Mouse (Mus musculus) heart, adult 11 months (tissue): Measurements from ENCODE around the gene Khdrbs2.
"Not testable (repeated sequence)": the region's sequence is repeated elsewhere in the genome, so short reads cannot be mapped to it uniquely, and the experiment has no call there.

Source experiments
- DNase-seq: peaks from one replicate; pipeline ENCODE4 v3.0.0; 2022

Khdrbs2 gene

DNA sequence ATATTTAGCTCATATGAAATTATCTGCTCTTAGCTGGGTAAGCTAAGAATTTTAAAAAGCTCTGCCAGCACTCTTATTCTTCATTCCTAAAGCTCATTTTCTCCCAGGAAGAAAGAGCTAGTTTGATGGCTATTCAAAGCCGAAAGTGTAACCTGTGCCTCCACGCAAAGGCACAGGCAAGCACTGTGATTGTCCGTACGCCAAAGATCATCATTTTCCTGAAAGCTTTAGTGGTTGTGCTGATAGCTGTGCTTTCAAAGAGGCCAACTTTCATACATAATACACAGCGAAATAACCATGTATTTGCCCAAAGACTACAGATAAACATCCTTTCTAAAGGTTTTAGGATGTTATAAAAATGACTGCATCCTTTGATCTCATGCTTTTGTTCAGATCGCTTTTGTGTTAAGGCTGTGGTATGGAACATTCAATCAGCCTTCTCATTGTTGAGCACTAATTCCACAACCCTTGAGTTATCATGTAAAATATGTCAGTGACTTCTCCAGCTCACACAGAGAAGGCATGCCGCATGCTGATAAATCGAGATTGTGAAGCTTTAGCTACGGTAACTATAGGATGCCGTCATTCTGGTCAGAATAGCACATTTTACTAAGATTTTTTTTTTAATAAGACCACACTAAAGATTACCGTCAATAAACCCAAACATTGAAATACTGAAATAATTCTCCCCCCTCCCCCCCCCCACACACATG is 299.1 kb downstream of the Khdrbs2 start:
- no peak for DNase-seq

DNA sequence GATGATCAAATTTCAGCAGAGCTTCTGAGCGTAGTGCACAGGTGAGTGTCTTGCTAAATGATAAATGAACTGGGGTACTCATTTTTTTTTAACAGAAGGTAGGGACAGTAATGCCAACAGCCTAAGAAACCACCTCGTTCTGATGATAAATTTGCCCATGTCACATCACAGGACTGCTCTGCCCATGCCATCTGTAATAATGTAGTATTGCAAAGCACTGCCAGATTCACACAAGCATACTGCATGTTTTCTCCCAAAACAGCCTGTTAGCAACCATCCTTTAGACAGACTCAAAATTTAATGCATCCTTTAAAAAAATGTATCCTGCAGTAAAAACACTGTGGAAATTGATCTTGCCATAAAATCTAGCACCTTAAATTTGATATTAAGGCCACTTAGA is 315.4 kb downstream of the Khdrbs2 start:
- peak; percentile 30 for DNase-seq

DNA sequence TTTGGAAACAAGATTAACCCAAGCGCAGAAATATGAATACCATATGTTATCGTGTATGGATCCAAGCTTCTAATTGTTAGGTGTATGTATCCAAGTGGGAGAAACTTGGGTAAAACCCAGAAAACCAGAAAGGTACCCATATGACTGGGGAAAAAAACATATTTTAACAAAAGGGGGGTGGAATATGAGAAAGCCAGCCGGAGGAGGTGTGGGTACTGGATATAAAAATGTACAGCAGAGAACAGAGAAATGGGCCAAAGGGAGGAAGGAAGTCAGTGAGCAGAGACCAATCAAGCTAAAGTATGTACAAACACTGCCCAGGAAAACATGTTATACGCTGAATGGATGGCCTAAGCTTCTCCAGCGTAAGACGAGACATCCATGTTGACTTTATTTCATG is 330.9 kb downstream of the Khdrbs2 start:
- DNase-seq = no peak

DNA sequence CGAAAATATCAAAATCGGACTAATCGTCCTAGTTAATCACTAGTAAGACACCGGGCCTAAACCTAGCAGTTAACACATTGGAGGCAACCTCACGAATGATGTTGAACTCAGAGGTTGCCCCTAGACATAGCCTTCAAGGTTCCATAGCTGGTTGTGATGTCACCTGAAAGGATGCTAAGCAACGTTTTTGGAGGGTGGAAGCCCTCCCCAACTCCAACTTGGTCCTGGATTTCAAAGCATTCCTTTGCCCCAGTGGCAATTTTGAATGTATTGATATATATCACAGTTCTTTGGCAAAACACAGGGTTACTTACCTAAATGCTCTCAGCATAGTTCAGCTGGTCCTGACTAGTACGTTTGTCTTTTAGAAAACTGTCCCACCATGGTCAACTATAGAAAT is 374.7 kb downstream of the Khdrbs2 start, which contains the start of gene Gm5415:
TSS of gene Gm5415 (minus strand) at position 101 of the 400 bp plus-strand sequence.
- DNase-seq = not testable (repeated sequence)

- DNase-seq = no peak
Measured at GRCm38 (mm10) chr1:32553459-32553858, 380.9 kb downstream of the Khdrbs2 start.

DNA sequence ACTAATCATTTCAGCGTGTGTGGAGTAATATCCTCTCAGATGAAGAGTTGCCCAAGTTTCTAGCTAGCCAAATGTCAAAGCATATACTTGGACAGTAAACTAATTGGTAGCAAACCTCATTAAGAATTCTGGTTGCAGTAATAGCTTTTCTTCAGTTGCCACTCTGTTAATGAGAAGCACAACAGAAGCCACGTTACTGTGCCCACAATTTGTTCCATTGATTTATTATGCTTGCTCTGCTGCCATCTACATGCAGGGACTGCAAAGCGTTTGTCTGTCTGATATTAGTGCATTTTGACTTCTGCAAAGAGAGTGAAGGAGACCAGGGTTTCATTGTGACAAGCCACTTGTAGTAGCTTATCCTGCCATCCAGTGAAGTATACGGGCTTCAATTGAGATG is 381.4 kb downstream of the Khdrbs2 start:
- no peak for DNase-seq

GRCm38 (mm10) chr1:32568901-32569300 is 396.4 kb downstream of the Khdrbs2 start:
- DNase-seq = no peak

GRCm38 (mm10) chr1:32626060-32626459 is 453.5 kb downstream of the Khdrbs2 start:
- DNase-seq = no peak

- DNase-seq = no peak
Measured at GRCm38 (mm10) chr1:32632415-32633354, 460.2 kb downstream of the Khdrbs2 start.

GRCm38 (mm10) chr1:32633404-32633803 is 460.9 kb downstream of the Khdrbs2 start:
- DNase-seq = no peak

GRCm38 (mm10) chr1:32639118-32639517 is 466.6 kb downstream of the Khdrbs2 start:
- DNase-seq = peak; percentile 37

DNA sequence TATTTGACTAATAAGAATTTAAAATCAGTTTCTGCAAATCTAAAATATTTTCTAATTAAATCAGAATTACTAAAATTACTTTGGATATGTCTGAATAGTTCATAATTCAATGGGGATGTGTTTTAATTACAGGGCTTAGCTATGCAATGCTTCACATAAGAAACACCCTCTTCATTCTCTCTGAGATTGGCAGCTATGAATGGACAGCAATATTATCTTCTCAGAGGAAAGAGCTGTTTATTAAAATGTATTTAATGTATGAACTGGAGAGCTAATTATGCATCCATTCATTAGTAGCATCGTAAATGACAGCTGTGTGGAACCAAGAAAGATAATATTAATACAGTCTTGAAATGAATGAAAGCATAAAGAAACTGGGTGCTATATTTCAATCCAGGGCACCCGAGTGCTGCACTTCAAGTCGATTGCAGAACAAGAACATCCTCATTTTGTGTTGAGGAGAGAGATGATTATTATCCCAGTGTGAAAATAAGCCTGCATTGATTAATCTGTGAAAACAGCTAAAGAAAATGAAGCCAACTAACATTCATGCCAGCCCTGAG is 477.2 kb downstream of the Khdrbs2 start:
- no peak for DNase-seq

- no peak for DNase-seq
Measured at GRCm38 (mm10) chr1:32693806-32694205, 521.3 kb downstream of the Khdrbs2 start.

DNA sequence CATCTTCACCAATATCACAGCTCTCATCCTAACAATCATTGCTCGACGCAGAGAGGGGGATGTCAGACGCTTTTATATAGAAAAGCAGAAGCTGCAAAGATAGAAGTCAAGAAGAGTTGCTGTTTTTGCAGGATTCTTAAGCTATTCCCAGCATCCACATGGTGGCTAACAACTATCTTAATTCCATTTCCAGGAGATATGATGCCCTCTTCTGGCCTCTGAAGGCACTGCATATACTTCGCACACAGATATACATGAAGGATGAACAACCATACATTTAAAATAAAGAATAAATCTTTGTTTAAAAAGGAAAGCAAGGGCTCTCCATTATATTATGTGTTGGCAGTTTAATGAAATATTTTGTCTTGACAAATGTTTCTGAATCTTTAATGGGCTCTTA is 527.6 kb downstream of the Khdrbs2 start:
- DNase-seq = no peak

GRCm38 (mm10) chr1:32701267-32701666 is 528.8 kb downstream of the Khdrbs2 start:
- no peak for DNase-seq
